Mouse (Mus musculus) c-Kit-positive CD71-positive TER-119-positive erythroid progenitor cells, embryonic 14.5 days (primary cell): ENCODE data around the gene Mob3c.

Experiments used
- DNase-seq: peaks from one replicate; pipeline ENCODE4 v3.0.0-alpha.2; 2013; ENCODE audit warnings: low spot score

Mob3c gene

GRCm38 (mm10) chr4:115835576-115835975 is 7.7 kb downstream of the Mob3c start:
- no peak for DNase-seq

GRCm38 (mm10) chr4:115838196-115838595 is 10.3 kb downstream of the Mob3c start:
- DNase-seq: no peak

GRCm38 (mm10) chr4:115838696-115839641 is 11.1 kb downstream of the Mob3c start, which contains the start of gene Mknk1:
TSS of gene Mknk1 (plus strand) at chr4:115839198.
- peak; percentile 93 for DNase-seq

GRCm38 (mm10) chr4:115839956-115840355 is 12.1 kb downstream of the Mob3c start:
- peak; percentile 39 for DNase-seq

GRCm38 (mm10) chr4:115840842-115841241 is 12.9 kb downstream of the Mob3c start:
- DNase-seq: no peak

GRCm38 (mm10) chr4:115846656-115847055 is 18.8 kb downstream of the Mob3c start:
- no peak for DNase-seq

- DNase-seq: no peak
These were observed 19.5 kb downstream of the Mob3c start for GRCm38 (mm10) chr4:115847377-115847776.

- peak; percentile 41 for DNase-seq
These were observed 20.2 kb downstream of the Mob3c start for GRCm38 (mm10) chr4:115848083-115848482.

GRCm38 (mm10) chr4:115848990-115849677 is 21.2 kb downstream of the Mob3c start:
- peak; percentile 87 for DNase-seq

GRCm38 (mm10) chr4:115850111-115850510 is 22.2 kb downstream of the Mob3c start:
- no peak for DNase-seq

GRCm38 (mm10) chr4:115850631-115851030 is 22.7 kb downstream of the Mob3c start:
- DNase-seq: no peak

GRCm38 (mm10) chr4:115851569-115851968 is 23.7 kb downstream of the Mob3c start:
- DNase-seq: no peak

GRCm38 (mm10) chr4:115855100-115855499 is 27.2 kb downstream of the Mob3c start:
- DNase-seq: no peak

GRCm38 (mm10) chr4:115855609-115856008 is 27.7 kb downstream of the Mob3c start:
- DNase-seq: no peak

- DNase-seq: peak; percentile 79
These were observed 28.4 kb downstream of the Mob3c start for GRCm38 (mm10) chr4:115856282-115856681.

GRCm38 (mm10) chr4:115857293-115857883 is 29.5 kb downstream of the Mob3c start:
- DNase-seq: no peak

- no peak for DNase-seq
These were observed 35.5 kb downstream of the Mob3c start for GRCm38 (mm10) chr4:115863352-115863751.

GRCm38 (mm10) chr4:115863880-115864279 is 36.0 kb downstream of the Mob3c start:
- DNase-seq: no peak

GRCm38 (mm10) chr4:115869512-115870210 is 41.8 kb downstream of the Mob3c start:
- no peak for DNase-seq

GRCm38 (mm10) chr4:115873231-115873630 is 45.3 kb downstream of the Mob3c start:
- DNase-seq: no peak

- DNase-seq: no peak
These were observed 50.4 kb downstream of the Mob3c start for GRCm38 (mm10) chr4:115878216-115878678.

- no peak for DNase-seq
These were observed 50.9 kb downstream of the Mob3c start for GRCm38 (mm10) chr4:115878828-115879227.
